Mouse (Mus musculus) duodenum, adult 2 months (tissue): ENCODE measurements around the gene D630045J12Rik. TPM values are rescaled to one million over a fixed set of nuclear protein-coding genes. Genes with fewer than 3 reads are reported as not detected.

Experiments used
- polyA plus RNA-seq: library from polyadenylated mRNA; depleted of rRNA; stranded (reverse); fragments of >200 nt; gene quantifications from 2 replicates; pipeline ENCODE4 v1.2.3, GENCODE M21; 2012; ENCODE audit warnings: low replicate concordance; rRNA removed

Gene D630045J12Rik
- polyA plus RNA-seq, result 0.17 and 0.88 TPM in 2 replicates

DNA sequence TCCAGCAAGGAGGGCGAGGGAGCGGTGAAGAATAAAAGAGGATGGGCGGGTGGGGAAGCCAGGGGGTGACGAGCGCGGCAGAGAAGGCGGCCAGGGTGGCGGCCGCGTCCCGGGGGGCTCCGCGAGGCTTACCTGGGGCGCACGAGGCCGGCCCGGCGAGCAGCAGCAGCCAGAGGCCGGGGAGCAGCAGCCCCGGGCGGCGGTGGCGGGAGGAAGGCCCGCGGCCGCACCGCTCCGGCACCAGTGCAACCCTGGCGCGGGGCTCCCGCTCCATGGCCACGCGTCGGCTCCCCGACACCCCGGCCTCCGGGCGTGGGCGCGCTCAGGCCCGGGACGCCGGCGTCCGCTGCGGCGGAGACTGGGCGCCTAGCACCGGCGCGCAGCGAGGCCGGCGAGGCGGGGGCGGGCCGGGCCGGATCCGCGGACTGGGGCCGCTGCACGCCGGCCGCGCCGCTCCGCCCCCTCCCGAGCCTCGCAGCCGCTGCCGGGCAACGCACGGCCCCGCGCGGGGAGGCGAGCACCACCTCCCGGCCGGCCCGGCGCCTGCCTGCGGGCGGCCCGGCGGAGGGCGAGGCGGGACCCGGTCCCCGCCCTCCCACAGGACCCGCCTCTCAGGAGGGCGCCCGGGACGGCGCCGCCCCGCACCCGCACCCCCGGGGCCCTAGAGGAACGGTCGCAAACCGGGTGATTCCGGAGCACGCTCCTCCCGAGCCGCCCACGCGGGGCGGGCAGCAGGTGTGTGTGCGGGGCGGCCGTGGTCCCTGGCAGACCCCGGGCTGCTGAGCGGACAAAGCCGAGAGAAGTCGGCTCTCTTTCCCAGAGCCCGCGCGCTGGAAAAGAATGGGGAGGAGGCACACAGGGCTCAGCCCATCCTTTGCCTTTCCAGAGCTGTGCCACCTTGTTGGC is at the start of gene D630045J12Rik:
TSS of gene D630045J12Rik (minus strand) at position 274 of the 906 bp plus-strand sequence.

DNA sequence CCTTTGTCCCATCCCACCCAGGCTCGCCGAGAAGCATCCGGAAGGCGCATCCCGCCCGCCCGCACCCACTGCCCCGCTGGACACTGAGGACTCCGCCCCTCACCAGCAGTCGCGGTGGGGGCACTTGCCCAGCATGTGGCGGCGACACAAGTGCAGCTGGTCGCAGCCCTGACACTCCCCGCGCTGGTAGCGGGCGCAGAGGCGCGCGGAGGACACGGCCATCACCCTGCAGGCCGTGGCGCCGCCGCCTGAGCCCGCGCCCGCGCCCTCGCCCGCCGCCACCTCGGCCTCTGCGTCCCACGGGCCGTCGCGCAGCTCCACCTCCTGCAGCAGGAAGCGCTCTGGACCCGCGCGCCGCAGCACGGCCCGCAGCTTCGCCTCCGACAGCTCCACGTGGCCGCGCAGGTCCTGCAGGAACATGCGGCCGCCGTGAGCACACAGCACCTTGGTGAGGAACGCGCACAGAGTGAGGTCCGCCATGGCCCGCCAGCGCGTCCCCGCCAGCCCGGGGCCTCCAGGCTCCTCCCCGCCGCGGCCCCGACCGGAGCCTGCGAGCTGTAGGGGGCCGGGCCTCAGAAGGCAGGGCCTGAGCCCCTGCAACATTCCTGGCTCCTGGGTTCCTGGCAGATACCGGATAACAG is 45.1 kb upstream of the D630045J12Rik start, which contains the start of gene Zc3hav1l:
TSS of gene Zc3hav1l (minus strand) at position 499 of the 641 bp plus-strand sequence.

DNA sequence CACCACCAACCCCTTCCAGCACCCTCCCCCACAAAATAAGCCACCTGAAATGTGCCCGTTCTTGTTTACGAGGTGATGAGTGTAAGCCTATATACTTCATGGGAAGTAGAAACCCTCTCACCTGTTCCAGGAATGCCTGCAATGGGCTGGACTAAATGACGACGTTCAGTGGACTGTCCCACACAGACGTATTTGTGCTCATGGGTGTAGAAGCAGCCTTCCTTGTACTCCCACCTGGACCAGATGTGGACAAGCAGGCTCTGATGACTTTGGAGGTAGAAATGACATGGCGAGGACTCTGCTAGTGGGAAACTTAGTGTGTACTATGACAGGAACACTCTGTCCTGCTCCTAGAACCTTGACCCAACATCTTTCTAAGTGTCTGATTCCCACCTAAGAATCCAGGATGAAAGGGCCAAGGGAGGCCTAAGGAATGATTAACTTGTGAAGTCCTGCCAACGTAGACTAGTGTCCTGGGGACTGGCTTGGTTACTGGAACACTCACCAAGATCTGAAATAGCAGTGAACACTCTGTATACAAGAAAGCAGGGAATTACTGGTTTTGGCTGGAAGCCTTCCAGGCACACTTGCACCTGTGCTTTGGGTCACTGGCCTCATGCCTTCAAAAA is 129.5 kb downstream of the D630045J12Rik start, which contains the start of gene Atp6v0a4:
TSS of gene Atp6v0a4 (minus strand) at position 380 of the 629 bp plus-strand sequence.

GRCm38 (mm10) chr6:38109160-38109795 is 144.5 kb downstream of the D630045J12Rik start, which contains the start of gene Tmem213:
TSS of gene Tmem213 (plus strand) at chr6:38109255.

Other genes with a start within 250 kb of the D630045J12Rik start
- 0.25 and 0.30 TPM in 2 replicates for gene Svopl, start 207.0 kb downstream of the D630045J12Rik start, polyA plus RNA-seq
- 7.6 TPM in 1 of 2 replicates, not detected in the other for gene Tmem213, start 144.8 kb downstream of the D630045J12Rik start, polyA plus RNA-seq
- gene Atp6v0a4, start 129.4 kb downstream of the D630045J12Rik start, polyA plus RNA-seq, result 0.02 and 2.7 TPM in 2 replicates
- 0.51 and 0.81 TPM in 2 replicates for gene Zc3hav1l, start 45.2 kb upstream of the D630045J12Rik start, polyA plus RNA-seq
- gene Zc3hav1, start 100.6 kb upstream of the D630045J12Rik start, polyA plus RNA-seq, result 11.5 and 13.5 TPM in 2 replicates
- gene Ttc26, start 127.5 kb upstream of the D630045J12Rik start, polyA plus RNA-seq, result 0.02 and 0.16 TPM in 2 replicates
- 1.3 and 2.1 TPM in 2 replicates for gene Ubn2, start 179.9 kb upstream of the D630045J12Rik start, polyA plus RNA-seq